Mouse (Mus musculus): ENCODE measurements around the gene Naa38.

GRCm38 (mm10) chr11:69410310-69411072 is 15.2 kb downstream of the Naa38 start:
- TF ChIP-seq CTCF (IDR thresholded peaks at IDR 0.05; ENCODE audit: control insufficient read depth, insufficient read depth, insufficient read length) = no peak
- no peak for TF ChIP-seq FOSL1 (IDR thresholded peaks at IDR 0.05; ENCODE audit: insufficient read depth, low read length, poor library complexity, severe bottlenecking)
